Mouse (Mus musculus): ENCODE data around the gene Slc25a33. TPM values are rescaled to one million over a fixed set of nuclear protein-coding genes. Genes with fewer than 3 reads are reported as not detected.

Gene Slc25a33
- total RNA-seq, 2 experiments from 2014 or later = 29.2 to 36.0 TPM

DNA sequence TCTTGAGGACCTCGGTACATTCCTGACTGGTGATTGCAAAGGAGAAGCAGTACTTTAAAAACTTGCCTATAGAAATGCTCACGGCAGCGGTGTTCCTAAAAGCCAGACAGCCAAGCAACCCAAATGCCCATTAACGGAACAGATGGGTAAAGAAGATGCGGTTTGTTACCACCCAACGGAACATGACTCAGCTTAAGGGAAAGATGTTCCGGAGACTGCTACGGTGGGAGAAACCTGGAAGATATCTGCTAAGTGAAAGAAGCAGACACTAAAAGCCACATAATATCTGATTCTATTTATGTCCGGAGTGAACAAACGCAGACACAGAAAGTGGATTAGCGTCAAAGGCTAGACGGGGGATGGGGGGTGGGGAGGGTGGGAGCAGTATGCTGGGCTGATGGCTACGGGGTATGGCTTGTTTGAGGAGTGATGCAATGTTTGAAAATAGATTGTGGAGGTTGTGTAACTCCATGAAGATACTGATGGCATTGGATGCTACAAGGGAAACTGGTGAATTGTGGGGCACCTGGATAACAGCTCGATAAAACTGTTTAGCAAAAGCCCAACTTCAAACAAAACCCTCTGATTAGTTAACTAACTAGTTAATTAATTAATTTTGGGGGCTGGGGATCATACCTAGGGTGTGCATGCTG lies 22.6 kb upstream of the Slc25a33 start:
- intact Hi-C loops (cut with DNase I) = no loop called here
- DNase-seq (ENCODE audit: low spot score in 2 of 2) = peak in 1 of 2 experiments; percentile 61

DNA sequence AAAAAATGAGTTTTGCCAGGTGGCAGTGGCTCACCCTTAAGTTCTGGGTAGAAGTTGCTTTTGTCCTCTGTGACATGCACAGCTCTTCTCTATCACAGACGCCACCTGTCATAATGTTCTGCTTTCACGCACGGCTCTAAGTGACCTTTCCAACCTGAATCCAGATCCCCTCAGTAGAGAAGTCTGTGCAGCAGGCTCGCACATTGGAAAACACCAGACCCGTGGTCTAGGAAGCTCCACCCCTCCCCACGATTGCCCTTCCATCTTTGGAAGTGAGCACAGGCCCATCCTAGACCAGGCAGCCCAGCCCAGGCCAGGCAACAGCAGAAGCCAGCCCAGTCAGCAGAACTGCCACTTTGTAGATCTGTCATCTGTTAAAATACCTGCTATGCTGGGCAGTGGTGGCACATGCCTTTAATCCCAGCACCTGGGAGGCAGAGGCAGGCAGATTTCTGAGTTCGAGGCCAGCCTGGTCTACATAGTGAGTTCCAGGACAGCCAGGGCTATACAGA lies 20.9 kb upstream of the Slc25a33 start:
- intact Hi-C loops (cut with DNase I) = no loop called here
- DNase-seq (ENCODE audit: low spot score in 2 of 2) = no peak

DNA sequence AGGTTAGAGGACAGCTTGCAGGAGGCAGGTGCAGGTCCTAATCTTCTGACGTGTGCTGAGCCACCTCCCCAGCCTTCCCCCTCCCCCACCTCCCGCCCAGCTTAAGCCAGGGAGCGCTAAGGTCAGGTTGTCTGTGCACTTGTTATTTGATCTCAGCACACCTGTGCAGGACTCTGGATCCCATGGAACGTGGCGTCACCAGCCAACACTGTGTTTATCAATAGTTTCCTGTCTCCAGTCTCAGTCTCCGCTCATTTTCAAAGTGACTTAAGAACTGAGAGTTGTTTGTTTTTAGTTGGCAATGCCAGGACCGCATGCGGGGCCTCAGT lies 19.9 kb upstream of the Slc25a33 start:
- intact Hi-C loops (cut with DNase I) = no loop called here
- DNase-seq (ENCODE audit: low spot score in 2 of 2) = no peak

DNA sequence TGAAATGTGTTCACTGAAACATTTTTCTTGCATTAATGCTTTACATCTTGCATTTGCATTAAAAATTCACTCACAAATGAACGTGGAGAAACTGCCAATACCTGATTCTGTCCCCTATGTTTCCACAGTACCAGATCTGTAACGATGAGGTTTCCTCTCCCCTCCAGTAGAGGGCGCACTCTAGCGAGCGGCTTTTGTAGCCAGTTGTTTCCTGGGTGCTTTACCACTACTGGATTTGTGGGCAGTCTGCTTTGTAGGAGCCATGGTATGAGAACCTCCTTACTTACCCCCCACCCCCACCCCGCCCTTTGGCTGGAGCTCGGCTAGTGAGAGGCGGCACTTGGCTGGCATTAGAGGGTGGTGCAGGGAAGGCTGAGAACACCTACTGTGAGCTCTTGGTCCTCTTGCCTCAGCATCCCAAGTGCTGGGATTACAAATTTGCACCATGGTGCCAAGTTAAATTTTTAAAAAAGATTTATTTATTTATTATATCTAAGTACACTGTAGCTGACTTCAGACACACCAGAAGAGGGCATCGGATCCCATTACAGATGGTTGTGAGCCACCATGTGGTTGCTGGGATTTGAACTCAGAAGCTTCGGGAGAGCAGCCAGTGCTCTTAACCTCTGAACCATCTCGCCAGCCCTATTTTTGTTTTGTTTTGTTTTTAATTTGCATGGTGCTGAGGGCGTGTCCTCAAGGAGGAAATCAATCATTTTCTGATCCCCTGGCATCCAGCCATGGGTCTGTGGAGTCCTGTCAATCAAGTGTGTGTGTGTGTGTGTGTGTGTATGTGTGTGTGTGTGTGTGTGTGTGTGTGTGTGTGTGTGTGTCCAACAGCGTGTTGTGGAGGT lies 19.3 kb upstream of the Slc25a33 start:
- no peak for DNase-seq (ENCODE audit: low spot score in 2 of 2)
- intact Hi-C loops (cut with DNase I) = loop anchor here (2.0 kb wide), 1 partner anchor 21 kb away; no protein-coding TSS in a partner anchor

DNA sequence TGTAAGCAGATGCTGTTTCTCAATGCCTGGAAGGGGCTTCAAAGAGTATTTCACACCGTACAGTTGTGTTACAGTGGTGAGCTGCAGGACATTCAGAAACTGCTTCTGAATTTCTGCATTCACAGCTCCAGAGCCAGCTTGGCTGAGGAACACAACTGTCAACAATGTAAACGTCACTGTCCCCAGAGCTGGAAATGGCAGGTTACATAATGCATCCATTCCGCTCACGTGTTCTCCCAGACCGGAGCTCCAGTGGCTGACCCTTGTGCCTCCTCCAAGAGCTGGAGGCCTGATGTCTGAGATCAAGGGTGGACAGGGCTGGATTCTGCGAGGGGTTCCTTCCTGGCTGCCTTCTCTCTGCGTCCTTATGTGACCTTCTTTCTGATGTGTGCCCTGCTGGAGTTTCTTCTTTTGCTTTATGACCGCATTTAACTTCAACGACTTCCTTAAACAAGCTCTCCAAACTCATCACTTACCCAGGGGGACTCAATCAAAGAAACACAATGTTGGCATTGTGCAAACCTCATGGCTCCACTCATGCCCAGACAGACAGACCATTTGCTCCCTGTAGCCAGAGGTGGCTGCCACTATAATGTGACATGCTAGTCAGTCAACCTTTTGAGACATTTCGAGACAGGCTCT lies 18.2 kb upstream of the Slc25a33 start:
- peak; percentile 42 to 47 for DNase-seq (ENCODE audit: low spot score in 2 of 2)
- intact Hi-C loops (cut with DNase I) = loop anchor here (2.0 kb wide), 1 partner anchor 19 kb away; no protein-coding TSS in a partner anchor

DNA sequence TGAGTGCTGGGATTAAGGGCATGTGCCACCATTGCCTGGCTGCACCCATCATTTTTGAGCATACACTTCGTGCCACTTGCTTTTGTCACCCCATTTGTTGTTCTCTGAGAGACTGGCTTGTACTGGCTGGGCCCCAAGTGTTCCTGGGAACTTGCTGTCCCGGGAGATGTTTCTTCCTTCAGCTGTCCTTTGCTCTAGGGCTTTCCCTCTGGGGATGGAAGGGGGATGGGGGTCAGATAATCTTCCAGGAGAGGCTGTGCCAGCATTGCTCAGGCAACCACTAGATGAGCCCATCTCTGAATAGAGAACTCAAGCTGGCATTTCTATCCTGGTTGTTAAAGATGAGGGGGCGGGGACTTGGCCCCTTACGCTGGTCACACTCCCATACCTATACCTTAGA lies 17.4 kb upstream of the Slc25a33 start:
- intact Hi-C loops (cut with DNase I) = no loop called here
- DNase-seq (ENCODE audit: low spot score in 2 of 2) = no peak

DNA sequence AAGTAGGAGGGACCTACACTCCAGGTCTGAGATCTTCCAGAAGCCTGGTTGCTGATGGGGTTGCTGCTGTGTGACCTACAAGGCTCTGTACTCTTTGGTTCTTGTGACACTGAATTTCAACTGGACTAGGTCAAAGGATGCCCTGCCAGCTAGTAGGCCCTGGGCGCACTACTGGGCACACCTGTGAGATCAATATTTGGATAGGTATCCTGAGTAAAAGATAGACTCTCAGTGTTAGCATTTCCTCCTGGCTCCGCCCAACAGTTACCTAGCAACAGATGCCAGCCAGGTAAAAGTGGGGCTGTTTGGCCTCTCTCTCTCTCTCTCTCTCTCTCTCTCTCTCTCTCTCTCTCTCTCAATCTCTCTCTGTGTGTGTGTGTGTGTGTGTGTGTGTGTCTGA lies 16.9 kb upstream of the Slc25a33 start:
- intact Hi-C loops (cut with DNase I) = no loop called here
- DNase-seq (ENCODE audit: low spot score in 2 of 2) = no peak

DNA sequence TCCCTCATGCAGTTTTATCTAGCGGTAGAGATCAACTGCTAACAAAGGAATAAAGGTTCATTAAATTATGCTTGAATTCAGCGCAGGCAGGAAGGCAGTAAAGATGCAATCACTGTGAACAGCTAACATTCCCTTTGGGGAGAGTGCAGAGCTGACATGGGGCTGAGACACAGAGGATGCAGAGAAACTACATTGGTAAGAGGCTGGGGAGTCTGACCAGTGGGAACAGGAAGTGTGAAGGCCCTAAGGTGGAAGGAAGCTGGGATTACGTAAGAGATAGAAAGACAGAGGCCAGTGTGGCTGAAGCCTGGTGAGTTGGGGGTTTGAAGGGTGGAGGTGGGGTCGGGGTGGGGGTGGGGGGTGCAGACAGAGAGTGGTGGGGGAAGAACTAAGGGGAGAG lies 16.5 kb upstream of the Slc25a33 start:
- intact Hi-C loops (cut with DNase I) = no loop called here
- DNase-seq (ENCODE audit: low spot score in 2 of 2) = no peak

DNA sequence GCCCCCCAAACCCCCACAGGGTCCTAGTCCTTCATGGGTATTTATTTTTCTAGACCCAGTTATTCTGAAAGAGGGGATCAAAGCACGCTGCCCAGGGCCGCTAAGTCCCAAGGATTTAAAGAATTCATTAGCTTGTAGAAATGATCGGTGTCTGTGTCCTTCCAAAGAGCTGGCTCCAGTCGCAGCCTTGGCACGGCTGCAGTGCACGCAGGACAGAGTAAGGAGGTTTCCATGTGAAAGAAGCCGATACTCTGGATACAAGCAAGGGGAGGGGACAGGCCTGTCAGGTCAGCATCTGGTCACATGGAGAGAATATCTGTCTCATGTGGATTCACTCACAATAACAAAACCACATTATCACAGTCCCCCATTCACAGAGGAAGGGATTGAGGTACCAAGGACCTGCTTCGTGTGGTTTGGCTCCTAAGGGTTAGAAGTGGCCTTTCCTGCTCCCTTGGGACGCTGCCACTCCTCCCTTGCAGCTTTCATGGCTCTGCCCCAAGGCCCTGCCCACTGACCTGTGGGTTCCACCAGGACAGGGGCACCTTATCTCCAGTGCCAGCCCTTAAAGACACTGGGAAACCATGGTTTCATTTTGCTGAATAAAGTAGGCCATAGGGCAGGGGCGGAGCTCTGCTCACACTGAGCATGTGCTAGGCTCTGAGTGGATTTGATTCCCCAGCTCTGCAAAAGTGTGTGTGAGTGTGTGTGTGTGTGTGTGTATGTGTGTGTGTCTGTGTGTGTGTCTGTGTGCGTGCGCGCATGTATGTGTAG lies 15.5 kb upstream of the Slc25a33 start:
- intact Hi-C loops (cut with DNase I) = no loop called here
- DNase-seq (ENCODE audit: low spot score in 2 of 2) = no peak

DNA sequence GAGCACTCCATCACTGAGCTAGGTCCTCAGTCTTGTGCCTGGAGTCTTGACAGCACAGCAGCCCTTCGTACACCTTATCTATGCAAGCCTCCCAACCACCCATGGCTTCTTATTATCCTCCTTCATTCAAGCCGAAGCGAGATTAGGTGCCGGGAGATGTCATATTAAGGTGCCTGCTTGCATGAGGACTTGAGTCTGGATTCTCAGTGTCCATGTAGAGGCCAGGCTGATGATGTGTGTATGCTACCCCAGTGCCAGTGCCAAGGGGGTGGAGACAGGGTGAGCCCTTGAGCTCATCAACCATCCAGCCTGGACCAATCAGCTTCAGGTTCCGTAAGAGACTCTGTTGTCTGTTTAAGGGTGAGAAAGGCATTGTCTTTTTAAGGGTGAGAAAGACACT lies 10.8 kb upstream of the Slc25a33 start:
- DNase-seq (ENCODE audit: low spot score in 2 of 2) = no peak
- intact Hi-C loops (cut with DNase I) = no loop called here

DNA sequence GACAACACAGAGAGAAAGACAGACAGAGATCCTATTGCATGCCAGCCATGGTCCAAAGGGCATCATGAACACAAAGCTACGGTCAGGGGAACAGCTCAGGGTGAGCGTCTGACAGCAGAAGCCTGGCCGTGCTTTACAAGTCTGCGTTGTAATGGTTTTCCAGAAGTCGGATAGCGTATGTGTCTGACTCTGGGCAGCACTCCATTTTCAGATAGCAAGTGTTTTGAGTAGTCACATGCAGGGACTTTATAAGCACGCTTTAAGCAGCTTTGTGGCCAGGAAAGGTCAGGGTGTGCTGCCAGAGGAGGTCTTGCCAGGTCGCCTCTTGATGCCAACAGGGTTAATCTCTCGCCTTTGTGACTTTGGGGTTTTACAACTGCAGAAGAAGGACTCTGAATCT lies 10.3 kb upstream of the Slc25a33 start:
- no peak for DNase-seq (ENCODE audit: low spot score in 2 of 2)
- intact Hi-C loops (cut with DNase I) = no loop called here

DNA sequence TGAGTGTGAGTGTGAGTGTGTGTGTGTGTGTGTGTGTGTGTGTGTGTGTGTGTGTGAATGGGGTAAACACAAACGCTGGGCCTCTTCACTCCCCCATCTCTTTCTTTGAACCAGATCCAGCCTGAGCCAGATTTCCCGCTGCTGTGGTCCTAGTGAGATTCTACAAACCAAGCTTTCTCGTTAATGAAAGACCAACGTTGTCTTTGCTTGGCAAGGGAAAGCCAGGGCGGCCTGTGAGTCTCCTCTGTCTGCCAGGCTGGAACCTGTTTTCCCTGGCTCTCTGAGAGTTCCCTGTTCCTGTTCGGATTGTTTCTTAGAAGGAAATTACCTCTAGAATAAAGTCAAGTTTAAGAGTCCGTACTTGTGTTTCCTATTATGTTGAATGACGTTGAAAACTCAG lies 8.9 kb upstream of the Slc25a33 start:
- intact Hi-C loops (cut with DNase I) = no loop called here
- DNase-seq (ENCODE audit: low spot score in 2 of 2) = no peak

DNA sequence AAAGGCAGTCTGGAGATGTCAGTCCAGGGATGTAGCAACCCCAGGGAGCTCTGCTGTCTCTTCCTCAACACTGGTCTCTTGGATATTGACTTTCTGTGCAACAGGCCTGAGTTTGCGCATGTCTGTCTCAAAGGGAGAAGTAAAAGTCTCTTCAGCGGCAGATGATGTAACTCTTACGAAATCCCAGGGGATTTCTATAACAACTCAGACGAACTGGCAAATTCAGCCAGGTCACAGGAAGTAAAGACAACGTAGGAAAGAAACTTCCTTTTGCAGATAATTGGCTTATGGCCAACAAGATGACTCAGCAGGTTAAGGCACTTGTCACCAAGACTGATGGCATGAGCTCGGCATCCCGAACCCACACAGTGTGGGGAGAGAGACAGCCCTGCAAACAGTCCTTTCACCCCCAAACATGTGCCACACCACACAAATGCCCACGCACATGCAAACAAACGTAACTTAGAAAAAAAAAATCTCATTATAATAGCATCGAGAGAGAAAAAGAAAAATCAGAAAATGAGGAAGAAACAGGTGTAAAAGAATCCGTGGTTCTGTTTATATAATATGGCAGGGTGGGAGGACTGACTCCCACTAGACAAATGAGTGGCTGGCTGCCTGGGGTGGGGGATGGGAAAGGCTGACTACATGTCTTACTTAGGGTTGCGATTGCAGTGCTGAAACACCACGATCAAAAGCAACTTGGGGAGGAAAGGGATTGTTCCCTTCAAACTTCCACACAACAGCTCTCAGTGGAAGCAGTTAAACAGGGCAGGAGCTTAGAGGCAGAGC lies 6.7 kb upstream of the Slc25a33 start:
- intact Hi-C loops (cut with DNase I) = no loop called here
- DNase-seq (ENCODE audit: low spot score in 2 of 2) = no peak

DNA sequence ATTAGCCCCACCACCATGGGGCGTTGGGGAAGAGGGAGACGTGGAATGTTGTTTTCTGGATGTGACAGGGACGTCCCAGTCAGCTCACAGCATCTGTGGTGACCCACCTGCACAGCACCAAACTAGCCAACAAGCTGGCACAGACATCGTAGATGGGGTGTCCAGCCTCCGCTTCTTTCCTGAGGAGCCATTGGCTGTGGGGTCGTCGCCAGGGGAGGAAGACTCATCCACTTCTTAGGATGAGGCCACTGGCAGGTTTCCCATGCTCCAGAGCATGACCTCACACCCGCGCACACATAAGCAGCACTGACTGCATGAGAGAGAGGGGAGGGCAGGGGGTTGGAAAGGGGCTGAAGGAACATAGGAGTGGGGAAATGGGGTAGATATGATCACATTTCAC lies 5.9 kb upstream of the Slc25a33 start:
- no peak for DNase-seq (ENCODE audit: low spot score in 2 of 2)
- intact Hi-C loops (cut with DNase I) = no loop called here

DNA sequence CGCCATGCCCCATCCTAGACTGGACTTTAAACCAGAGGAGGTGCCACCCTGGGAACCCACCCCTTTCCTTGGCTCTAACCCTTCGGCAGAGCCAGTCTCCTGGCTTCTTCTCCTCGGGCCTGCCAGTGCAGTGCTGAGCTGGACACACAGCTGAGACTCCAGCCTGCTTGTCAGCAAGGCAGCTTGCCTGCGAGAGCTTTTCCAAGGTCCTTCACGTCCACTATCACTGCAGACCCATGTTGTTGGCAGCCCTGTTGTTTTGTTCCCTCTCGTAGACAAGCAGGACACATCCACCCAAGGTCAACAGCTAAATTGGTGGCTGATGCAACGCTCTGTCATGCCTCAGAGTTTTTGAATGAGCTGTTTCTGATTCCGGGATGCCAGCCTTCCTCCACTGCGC lies 3.0 kb upstream of the Slc25a33 start:
- no peak for DNase-seq (ENCODE audit: low spot score in 2 of 2)
- intact Hi-C loops (cut with DNase I) = no loop called here

DNA sequence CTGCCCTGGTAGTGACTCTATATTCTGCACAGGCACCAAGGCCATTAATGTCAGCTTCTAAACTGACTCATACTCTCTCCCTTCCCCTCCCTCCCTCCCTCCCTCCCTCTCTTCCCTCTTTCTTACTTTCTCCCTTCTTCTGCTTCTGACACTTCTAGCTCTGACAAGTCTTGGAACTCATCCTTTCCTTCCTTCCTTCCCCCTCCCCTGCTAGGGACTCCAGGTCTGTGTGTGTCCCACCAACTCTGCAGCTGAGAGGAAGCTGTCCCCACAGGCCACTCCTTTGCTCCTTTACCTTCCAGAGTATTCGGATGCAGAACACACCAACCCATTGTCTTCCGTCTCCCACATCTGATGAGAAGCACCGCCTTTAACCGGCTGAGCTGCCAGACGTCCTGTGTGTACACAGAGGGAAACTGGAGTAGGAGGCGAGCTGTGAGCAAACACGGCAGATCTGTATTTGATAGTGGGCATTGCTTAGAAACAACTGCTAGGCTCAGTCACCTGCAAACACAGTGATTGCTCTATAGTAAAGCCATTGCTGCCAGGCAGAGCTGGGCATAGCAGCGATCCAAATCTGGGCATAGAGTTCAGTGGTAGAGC lies 1.8 kb upstream of the Slc25a33 start:
- DNase-seq (ENCODE audit: low spot score in 2 of 2) = no peak
- intact Hi-C loops (cut with DNase I) = no loop called here

DNA sequence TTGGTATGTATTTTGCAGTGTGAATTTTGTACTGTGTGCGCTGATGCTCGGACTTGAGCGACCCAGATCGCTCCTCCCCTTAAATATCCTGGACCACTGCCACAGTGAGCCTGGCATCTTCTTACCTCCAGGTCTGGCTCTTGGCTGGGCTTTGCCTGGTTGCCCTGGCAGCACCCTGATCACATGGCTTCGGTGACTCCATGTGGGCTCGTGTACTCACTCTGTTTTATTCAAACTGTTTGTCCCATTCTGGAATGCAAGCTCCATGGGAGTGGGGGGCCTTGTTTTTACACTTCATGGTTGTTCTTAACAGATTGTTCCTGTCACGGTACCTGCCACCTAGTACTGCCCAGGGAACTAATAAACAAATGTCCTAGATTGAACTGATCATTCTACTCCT lies 1.3 kb upstream of the Slc25a33 start:
- intact Hi-C loops (cut with DNase I) = no loop called here
- no peak for DNase-seq (ENCODE audit: low spot score in 2 of 2)

DNA sequence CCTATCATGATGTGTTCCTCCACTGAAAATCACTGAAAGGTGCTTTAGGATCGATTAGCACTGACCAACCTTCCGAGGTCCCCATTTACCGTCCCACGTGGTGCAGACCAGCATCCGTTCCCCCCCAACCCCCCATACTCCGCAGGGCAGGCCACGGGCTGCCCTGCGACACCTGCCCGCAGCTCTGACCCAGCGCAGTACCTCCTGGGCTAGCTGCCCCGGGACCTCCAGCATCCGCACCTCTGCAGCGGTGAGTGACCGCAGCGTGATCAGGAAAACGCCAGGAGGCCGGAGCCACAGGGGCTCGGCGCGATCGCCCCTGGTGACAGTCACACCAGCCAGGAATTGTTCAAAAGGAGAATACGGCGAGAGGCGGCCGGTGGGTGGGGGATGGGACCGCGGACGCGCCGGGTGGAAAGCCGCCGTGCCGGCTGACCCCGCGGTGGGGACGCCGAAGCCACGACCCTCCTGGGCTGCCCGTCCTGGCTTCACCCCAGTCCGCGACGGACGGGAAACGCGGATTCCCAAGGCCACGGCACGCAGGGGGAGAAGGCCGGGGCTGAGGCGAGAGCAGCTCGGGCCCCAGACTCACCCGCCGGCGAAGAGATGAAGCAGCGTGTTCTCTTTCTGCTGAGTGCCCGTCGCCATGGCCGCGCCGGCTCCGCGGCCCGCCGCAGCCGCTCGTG lies 526 bp downstream of the Slc25a33 start:
- intact Hi-C loops (cut with DNase I) = loop anchor here (2.0 kb wide), 1 partner anchor 19 kb away; no protein-coding TSS in a partner anchor
- peak in 1 of 2 experiments; percentile 52 for DNase-seq (ENCODE audit: low spot score in 2 of 2)

Measured in left cerebral cortex, postnatal 25 days (tissue).